Mouse (Mus musculus) stomach, embryonic 16.5 days (tissue): ENCODE measurements around the gene Kcnn4. TPM values are rescaled to one million over a fixed set of nuclear protein-coding genes. Genes with fewer than 3 reads are reported as not detected.

Source experiments
- ATAC-seq: fragments of 200-750 bp; cut with Nextera tagmentation; 2 replicates; pipeline ENCODE4 v1.8.0; 2017; ENCODE audit warnings: moderate number of reproducible peaks, moderate TSS enrichment; ENCODE audit not compliant: insufficient read depth, low FRiP score
- H3K27ac ChIP-seq: fragments of 300-500 bp; sonication (generic); 2 replicates; pipeline ENCODE4 v1.5.1; 2014; ENCODE audit warnings: low read length
- H3K27me3 ChIP-seq: fragments of 300-500 bp; sonication (generic); 2 replicates; pipeline ENCODE4 v1.6.1; 2014; ENCODE audit warnings: low read length, control low read depth, mixed read lengths; ENCODE audit not compliant: control insufficient read depth, insufficient read depth
- H3K36me3 ChIP-seq: fragments of 300-500 bp; sonication (generic); 2 replicates; pipeline ENCODE4 v1.6.1; 2014; ENCODE audit warnings: low read length; ENCODE audit not compliant: control insufficient read depth, insufficient read depth
- H3K4me1 ChIP-seq: fragments of 300-500 bp; sonication (generic); 2 replicates; pipeline ENCODE4 v1.6.1; 2014; ENCODE audit warnings: low read length, control low read depth, mixed read lengths; ENCODE audit not compliant: control insufficient read depth, insufficient read depth
- H3K4me2 ChIP-seq: fragments of 300-500 bp; sonication (generic); 2 replicates; pipeline ENCODE4 v1.6.1; 2014; ENCODE audit warnings: low read depth, low read length, mixed read lengths
- H3K4me3 ChIP-seq: fragments of 300-500 bp; sonication (generic); replicated peaks from 2 replicates; pipeline ENCODE4 v1.5.1; 2014; ENCODE audit warnings: mild to moderate bottlenecking, low read length
- H3K9ac ChIP-seq: fragments of 300-500 bp; sonication (generic); 2 replicates; pipeline ENCODE4 v1.6.1; 2014; ENCODE audit warnings: low read length
- H3K9me3 ChIP-seq: fragments of 300-500 bp; sonication (generic); replicated peaks from 2 replicates; pipeline ENCODE4 v1.6.1; 2016; ENCODE audit warnings: low read length, control low read depth; ENCODE audit not compliant: control insufficient read depth
- WGBS: fragments of 180-500 bp; shearing (Covaris S2); extraction: QIAGEN DNeasy Blood & Tissue Kit; methylation state at CpG from one replicate; pipeline ENCODE4 v1.1.7; 2014; 5-methylcytosine and 5-hydroxymethylcytosine counted together
- polyA plus RNA-seq: library from polyadenylated mRNA; unstranded; fragments of >200 nt; fragmentation: Nextera tagmentation; extraction: Ambion mirVana; gene quantifications from 2 replicates; pipeline ENCODE4 v1.2.1, GENCODE M21; 2015

The Kcnn4 gene
- polyA plus RNA-seq, 1 experiment from 2014 or later, result 8.5 TPM

DNA sequence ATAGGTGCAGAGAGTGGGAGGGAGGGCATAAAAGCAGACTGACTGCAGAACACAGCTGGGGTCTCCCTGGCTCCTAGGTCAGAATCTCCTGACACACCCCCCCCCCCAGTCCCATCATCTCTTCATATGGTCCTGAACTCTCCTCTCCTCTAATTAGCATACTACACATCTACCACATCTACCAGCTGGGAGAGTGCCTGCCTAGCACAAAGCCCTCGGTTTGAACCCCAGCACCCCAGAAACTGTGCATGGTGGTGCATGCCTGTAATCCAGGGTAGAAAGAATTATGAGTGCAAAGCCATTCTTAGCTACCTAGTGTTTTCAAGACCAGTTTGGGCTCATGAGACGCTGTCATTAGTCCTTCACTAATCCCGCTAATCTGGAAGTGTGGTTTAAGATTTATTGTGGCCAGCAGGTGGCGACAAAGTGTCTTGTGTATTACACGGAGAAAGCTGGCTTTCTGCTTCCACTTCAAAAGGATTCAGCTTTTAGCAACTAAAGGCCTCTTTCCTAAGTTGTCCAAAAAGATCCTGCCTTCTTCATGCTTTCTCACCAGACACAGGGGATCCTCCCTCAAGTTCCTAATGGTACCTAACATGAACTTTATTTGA is 34.3 kb upstream of the Kcnn4 start:
- no peaks in the 10 kb centered on the region for H3K4me1 ChIP-seq
- no peak overlapping the region for H3K27ac ChIP-seq
- H3K4me3 ChIP-seq, result no peak overlapping the region
- ATAC-seq, result no peak
- H3K9ac ChIP-seq, result no peak overlapping the region
- no peak overlapping the region for H3K4me2 ChIP-seq
- 11% methylated on average over 5 of the region's 5 CpGs for WGBS
- H3K9me3 ChIP-seq, result no peaks in the 10 kb centered on the region
- H3K36me3 ChIP-seq, result no peaks in the 10 kb centered on the region
- peaks cover 3% of the 10 kb centered on the region; the same call in 1 of the 2 replicates for H3K27me3 ChIP-seq

DNA sequence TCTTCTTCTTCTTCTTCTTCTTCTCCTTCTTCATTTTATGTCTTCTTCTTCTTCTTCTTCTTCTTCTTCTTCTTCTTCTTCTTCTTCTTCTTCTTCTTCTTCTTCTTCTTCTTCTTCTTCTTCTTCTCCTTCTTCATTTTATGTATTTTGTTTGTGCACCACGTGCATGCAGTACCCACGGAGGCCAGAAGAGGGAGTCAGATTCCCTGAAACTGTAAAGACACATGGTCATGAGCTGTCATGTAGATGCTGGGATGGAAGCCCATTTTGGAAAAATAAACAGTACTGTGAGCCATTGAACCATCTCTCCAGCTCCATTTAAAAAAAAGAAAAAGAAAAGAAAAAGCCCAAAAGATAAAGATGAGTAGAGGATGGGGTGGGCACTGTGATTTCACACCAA is 31.8 kb upstream of the Kcnn4 start:
- no peaks in the 10 kb centered on the region for H3K36me3 ChIP-seq
- no peaks in the 10 kb centered on the region for H3K4me1 ChIP-seq
- no peak overlapping the region for H3K27ac ChIP-seq
- H3K4me2 ChIP-seq, result no peak overlapping the region
- H3K27me3 ChIP-seq, result peaks cover 3% of the 10 kb centered on the region; the same call in 1 of the 2 replicates
- ATAC-seq, result no peak
- 42% methylated on average over 2 of the region's 2 CpGs for WGBS
- no peaks in the 10 kb centered on the region for H3K9me3 ChIP-seq
- H3K4me3 ChIP-seq, result no peak overlapping the region
- no peak overlapping the region for H3K9ac ChIP-seq

DNA sequence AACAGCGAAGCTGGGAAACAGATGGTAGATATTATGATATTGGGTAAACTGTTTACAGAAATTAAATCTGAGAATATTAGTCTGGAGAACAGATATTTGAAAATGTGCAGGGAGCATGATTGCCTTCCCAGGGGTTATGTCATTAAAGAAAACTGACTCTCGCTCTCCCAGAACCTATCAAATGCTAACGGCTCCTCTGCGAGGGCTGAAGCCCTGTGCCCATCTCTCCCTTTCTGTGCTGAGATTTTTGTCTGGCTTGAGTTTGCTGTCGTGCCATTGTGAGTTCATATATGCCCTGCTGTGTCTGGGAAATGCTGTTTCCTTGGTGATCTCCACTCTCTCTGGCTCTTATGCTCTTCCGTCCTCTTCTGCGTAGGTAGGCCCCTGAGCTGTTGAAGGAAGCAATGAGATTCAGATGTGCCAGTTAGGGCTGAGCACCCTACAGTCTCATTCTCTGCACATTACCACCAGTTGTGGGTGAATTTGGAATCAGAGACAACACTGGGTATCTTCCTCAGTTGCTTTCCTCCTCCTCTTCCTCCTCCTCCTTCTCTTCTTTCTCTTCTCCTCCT is 26.3 kb upstream of the Kcnn4 start:
- H3K27ac ChIP-seq, result no peak overlapping the region
- H3K9ac ChIP-seq, result 0 out of 2 replicates have a peak overlapping the region, but pooled peaks have one; percentile 19
- no peaks in the 10 kb centered on the region for H3K9me3 ChIP-seq
- WGBS, result 54% methylated on average over 7 of the region's 7 CpGs
- no peaks in the 10 kb centered on the region for H3K27me3 ChIP-seq
- no peak overlapping the region for H3K4me3 ChIP-seq
- no peaks in the 10 kb centered on the region for H3K36me3 ChIP-seq
- H3K4me1 ChIP-seq, result no peaks in the 10 kb centered on the region
- ATAC-seq, result no peak
- no peak overlapping the region for H3K4me2 ChIP-seq

DNA sequence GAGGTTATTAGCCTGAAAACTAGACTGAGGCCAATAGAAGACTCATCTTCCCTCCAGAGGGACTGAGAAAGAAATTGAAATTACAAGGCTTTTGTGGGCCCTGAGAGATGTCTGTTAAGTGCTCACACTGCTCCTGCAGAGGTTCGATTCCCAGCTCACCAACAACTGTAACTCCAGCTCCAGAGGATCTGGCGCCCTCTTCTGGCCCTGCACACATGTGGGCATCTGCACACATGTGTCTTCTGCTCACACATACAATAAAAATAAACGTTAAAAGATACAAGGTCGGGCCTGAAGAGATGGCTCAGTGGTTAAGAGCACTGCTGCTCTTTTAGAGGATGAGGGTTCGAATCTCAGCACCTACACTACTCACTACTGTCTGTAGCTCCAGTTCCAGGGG is 23.6 kb upstream of the Kcnn4 start:
- no peaks in the 10 kb centered on the region for H3K36me3 ChIP-seq
- 62% methylated on average over 5 of the region's 5 CpGs for WGBS
- H3K27me3 ChIP-seq, result no peaks in the 10 kb centered on the region
- H3K27ac ChIP-seq, result no peak overlapping the region
- no peak overlapping the region for H3K9ac ChIP-seq
- no peak for ATAC-seq
- H3K4me2 ChIP-seq, result no peak overlapping the region
- H3K9me3 ChIP-seq, result no peaks in the 10 kb centered on the region
- no peaks in the 10 kb centered on the region for H3K4me1 ChIP-seq
- no peak overlapping the region for H3K4me3 ChIP-seq

DNA sequence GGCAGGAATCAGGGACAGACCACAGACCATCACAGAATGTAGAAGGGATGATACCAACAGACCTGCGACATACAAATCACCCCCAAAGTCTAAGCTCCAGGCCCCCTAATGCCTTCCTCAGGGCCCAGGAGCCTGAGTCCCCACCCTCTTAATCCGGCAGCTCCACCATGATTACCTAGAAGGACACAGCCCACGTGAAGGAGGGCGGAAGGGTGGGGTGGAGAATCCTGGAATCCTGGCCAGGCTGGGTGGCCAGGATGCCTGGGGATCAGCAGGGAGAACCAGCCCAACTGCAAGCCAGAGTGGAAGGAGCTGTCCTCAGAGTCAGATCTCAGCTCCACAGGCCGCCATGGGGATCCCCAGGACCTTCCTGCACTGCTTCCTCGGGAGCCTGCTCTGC is 21.2 kb upstream of the Kcnn4 start, which contains the start of gene Lypd5:
Lypd5 (plus strand) TSS at position 301 of the 400 bp plus-strand sequence.
- Histone ChIP-seq H3K9me3 (no peaks in the 10 kb centered on the region), H3K4me2 (no peak within 1 kb of the TSS), H3K27me3 (no peaks in the 10 kb centered on the region), H3K9ac (peak within 1 kb of the TSS; percentile 7; the same call in 1 of the 2 replicates), H3K36me3 (no peaks in the 10 kb centered on the region), H3K4me3 (no peak within 1 kb of the TSS), H3K27ac (no peak within 1 kb of the TSS), H3K4me1 (no peaks in the 10 kb centered on the region)
- 42% methylated on average over 6 of the region's 6 CpGs for WGBS
- no peak for ATAC-seq

DNA sequence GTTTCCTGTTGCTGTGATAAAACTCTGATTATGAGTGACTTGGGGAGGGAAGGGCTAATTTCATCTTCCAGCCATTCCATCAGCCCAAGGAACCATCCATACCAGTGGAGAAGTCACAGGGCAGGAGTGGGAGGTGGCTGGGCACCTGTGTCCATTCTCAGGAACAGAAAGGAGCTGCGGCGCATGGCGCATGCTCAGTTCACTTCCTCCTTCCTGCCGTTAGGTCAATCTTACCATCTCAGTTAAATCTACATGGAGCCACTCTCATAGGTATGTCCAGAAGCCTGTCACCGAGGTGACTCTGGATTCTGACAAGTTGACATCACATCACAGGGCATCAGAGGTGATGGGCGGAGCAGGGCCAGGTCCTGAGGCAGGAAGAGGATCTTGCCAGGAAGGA is 14.4 kb upstream of the Kcnn4 start:
- H3K27me3 ChIP-seq, result no peaks in the 10 kb centered on the region
- H3K4me1 ChIP-seq, result no peaks in the 10 kb centered on the region
- no peak overlapping the region for H3K27ac ChIP-seq
- H3K9me3 ChIP-seq, result no peaks in the 10 kb centered on the region; the same call in 1 of the 2 replicates
- H3K36me3 ChIP-seq, result no peaks in the 10 kb centered on the region
- no peak overlapping the region for H3K4me2 ChIP-seq
- no peak overlapping the region for H3K4me3 ChIP-seq
- ATAC-seq, result no peak
- no peak overlapping the region for H3K9ac ChIP-seq
- WGBS, result 81% methylated on average over 6 of the region's 6 CpGs

DNA sequence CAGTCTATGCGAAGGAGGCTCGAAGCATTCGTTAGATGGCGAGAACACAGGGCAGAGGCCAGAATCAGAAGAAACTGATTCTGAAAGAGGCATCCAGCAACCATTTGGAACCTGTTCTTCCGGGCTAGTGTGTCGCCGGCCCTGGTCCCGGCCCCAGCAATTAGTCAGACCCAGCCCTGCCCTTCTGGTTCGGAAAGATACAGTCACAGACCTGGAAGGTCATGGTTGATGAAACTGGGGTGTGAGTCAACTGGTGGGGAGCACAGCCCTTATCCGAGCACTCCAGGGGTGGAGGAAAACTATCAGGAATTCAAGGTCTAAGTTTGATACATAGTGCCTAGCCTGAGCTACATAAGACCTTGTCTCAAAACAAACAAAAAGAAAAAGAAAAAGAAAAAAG is 14.0 kb upstream of the Kcnn4 start:
- no peaks in the 10 kb centered on the region; the same call in 1 of the 2 replicates for H3K9me3 ChIP-seq
- H3K4me3 ChIP-seq, result no peak overlapping the region
- no peaks in the 10 kb centered on the region for H3K36me3 ChIP-seq
- WGBS, result 66% methylated on average over 10 of the region's 10 CpGs
- H3K4me2 ChIP-seq, result no peak overlapping the region
- ATAC-seq, result no peak
- no peak overlapping the region for H3K27ac ChIP-seq
- no peaks in the 10 kb centered on the region for H3K27me3 ChIP-seq
- no peak overlapping the region for H3K9ac ChIP-seq
- no peaks in the 10 kb centered on the region for H3K4me1 ChIP-seq

DNA sequence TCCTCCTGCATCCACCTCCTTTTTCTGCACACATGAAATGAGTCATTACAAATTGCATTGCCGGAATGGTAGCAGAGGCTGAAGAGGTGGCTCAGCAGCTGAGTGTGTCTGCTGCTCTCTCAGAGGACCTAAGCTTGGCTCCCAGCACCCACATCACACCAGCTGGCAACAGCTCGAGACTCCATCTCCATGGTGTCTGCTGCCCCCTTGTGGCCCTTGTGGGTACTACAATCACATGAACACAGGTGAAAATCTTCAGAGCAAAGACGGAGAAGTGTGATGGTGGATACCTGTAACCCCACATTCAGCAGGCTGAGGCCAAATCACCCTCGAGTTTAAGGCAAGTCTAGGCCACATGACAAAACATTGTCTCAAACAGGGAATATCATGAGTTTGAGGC is 12.2 kb upstream of the Kcnn4 start:
- WGBS, result 46% methylated on average over 4 of the region's 4 CpGs
- no peak for ATAC-seq
- H3K27me3 ChIP-seq, result no peaks in the 10 kb centered on the region

DNA sequence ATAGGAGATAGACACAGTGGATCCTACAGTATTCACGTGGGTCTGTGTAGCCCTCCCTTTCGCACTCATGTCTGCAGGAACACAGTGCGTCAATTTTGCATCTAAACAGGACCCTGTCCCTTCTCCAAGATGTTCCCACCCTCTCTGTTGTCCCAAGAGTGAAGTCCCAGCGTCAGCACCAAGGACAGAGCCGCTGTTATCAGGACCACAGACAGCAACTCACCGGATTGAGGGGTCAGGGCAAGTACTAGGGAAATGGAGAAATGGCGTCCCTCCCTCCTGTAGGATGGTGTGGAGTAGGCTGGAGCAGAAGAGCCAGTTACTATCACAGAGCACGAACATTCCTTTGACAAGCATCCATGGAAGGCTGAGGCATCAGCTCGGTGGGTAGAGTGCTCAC is 10.8 kb upstream of the Kcnn4 start:
- H3K9me3 ChIP-seq, result no peaks in the 10 kb centered on the region; the same call in 1 of the 2 replicates
- no peaks in the 10 kb centered on the region for H3K36me3 ChIP-seq
- no peak overlapping the region for H3K4me3 ChIP-seq
- 21% methylated on average over 9 of the region's 9 CpGs for WGBS
- no peak overlapping the region for H3K9ac ChIP-seq
- H3K4me2 ChIP-seq, result no peak overlapping the region
- no peak; the same call in 1 of the 2 replicates for ATAC-seq
- no peaks in the 10 kb centered on the region for H3K4me1 ChIP-seq
- H3K27me3 ChIP-seq, result no peaks in the 10 kb centered on the region
- H3K27ac ChIP-seq, result no peak overlapping the region

More for the DNA sequence above, 12.2 kb upstream of the Kcnn4 start:
- Histone ChIP-seq H3K4me3 (no peak overlapping the region), H3K4me1 (no peaks in the 10 kb centered on the region), H3K9ac (no peak overlapping the region), H3K27ac (no peak overlapping the region), H3K4me2 (no peak overlapping the region), H3K9me3 (no peaks in the 10 kb centered on the region; the same call in 1 of the 2 replicates), H3K36me3 (no peaks in the 10 kb centered on the region)
